Mouse (Mus musculus) right cerebral cortex, postnatal 10 days (tissue): ENCODE results near the gene Rab5b.
"Not testable (repeated sequence)": the region's sequence is repeated elsewhere in the genome, so short reads cannot be mapped to it uniquely, and the experiment has no call there.

Experiments used
- DNase-seq, 2 experiments: peaks; one replicate each; pipeline ENCODE4 v3.0.0; 2021; ENCODE audit warnings: low spot score in 2 of 2

The Rab5b gene

DNA sequence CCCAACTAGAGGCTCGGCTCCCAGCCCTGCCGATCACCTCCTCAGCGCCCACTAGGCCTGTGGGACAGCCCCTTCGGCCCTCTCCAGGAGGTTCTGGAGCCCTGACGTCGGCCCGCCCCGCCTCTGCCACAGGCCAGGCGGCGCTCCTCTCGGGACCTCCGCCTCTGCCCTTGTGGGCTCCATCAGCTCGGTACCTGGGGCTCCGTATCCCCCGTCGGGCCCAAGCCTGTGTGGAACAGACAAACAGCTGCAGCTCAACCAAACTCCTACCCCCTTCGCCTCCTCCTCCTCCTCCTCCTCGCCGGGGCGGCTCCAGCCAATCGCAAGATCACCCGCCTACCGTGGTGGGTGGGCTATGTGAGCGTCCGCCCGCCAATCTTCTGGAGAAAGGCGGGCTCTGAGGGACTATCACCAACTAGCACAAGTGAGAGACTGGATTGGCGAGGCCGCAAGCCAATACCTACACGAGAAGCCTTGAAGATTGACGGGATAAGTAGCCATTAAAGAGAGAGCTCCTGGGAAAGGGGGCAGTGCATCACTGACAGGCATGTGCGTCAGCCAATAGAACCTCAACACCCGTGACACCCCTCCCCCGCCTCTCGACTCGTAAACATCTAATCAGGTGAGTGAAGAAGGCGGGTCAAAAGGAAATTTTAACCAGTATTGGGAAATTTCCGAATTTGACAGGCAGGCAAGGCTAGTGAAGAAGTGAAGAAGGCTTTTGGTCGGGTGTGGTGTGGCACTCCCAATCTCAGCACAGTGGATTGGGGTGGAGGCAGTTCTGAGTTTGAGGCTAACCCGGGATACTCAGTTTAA lies at the start of gene Rab5b:
TSS of gene Rab5b (minus strand) at position 273 of the 816 bp plus-strand sequence.
- DNase-seq, result peak; percentile 99 to 100

DNA sequence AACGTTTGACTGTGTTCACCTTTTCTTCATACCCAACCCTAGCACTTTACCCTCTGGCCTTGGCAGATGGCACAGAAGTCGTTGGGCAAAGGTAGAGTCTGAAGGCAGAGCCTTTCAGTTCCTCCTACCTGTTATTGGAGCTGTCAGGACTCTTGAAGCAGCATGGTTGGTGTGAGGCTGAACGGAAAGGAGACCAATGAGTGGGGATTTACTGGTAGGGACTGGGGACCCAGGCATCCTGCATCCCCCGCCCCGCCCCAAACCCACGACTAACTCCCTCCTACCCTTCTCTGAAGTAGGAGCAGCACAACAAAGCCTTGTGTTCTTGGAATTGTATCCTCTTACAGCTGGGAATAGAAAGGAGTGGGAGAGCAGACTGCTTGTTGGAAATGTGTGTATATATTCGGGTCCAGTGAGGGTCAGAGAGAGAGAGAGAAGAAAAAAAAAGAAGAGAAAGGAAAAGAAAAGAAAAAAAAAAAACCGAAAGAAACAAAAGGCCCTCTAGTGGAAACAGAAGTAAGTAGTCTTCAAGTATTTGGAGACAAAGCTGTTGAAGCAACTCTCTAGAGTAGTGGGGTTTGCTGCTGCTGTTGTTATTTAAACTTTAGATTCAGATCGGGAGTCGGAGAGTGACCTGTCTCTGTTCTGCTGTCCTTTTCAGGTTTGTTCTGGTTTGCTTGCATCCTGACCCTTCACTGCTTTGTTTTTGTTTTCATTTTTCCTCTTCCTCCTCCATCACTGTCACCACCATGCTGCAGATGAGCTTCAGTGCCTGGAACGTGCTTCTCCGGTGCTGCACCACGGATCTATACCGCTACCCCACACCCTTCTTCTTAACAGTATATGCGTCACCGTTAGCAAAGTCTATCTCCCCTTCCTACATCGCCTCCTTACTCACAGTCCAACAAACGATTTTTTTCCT lies 48.9 kb upstream of the Rab5b start, which contains the start of gene Dgka:
TSS of gene Dgka (minus strand) at position 176 of the 922 bp plus-strand sequence.
- DNase-seq, result no peak

- DNase-seq, result no peak
Observed at GRCm38 (mm10) chr10:128744211-128744610, 48.1 kb upstream of the Rab5b start.

GRCm38 (mm10) chr10:128743791-128744191 lies 47.7 kb upstream of the Rab5b start:
- DNase-seq, result peak; percentile 40 to 50

DNA sequence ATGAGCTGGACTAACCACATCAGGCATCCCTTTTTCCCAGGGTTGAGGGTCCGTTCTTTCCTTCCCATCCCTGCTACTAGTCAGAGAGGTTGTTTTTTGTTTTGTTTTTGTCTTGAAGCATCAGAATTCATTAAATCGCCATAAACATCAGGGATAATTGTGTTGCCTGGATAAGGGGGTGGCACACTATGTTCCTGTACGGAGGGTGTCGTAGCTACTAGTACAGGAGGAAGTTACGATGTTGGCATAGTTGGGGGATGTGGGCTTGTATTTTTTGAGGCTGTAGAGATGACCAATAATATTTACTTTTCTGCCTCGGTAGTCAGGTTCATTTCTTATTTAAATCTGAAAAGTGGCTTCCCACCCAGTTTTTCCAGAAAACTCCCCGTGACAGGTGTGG lies 47.2 kb upstream of the Rab5b start:
- DNase-seq, result no peak

GRCm38 (mm10) chr10:128742616-128743015 lies 46.6 kb upstream of the Rab5b start:
- DNase-seq, result no peak

DNA sequence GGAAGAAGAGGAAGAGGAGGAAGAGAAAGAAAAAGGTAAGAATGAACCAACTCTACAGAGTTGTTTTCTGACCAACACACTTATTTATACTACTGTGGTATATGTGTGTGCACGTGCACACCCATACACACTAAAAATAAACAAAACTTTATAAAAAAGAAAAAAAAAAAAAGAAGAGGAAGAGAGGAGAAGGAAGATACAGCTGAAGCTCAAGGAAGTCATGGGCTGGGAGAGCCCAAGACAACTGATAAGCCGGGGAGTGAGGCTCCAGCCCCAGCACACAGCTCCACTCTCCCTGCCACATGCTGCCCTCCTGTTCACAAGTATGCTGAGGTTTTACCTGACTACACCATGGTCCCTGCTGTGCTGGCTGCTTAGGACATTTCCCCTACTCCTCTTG lies 44.2 kb upstream of the Rab5b start:
- DNase-seq, result no peak

DNA sequence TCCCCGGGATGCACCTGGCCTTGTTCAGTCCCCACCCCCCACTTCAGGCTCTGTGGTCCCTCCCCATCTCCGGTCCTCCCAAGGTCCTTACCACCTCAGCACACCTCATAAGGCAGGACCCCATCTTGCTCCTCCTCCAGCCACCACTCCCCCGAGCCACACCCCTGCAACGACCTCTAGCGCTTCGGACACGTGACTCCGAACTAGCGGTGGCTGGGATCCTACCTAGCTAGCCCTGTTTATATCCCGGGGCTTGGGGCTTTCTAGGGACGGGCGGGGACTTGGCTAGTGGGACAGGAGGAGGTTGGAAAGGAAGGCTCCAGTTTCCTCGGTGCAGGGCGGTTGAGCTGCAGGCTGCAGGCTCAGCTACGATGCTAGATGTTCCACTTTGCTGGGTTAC lies 41.4 kb upstream of the Rab5b start:
- no peak for DNase-seq

DNA sequence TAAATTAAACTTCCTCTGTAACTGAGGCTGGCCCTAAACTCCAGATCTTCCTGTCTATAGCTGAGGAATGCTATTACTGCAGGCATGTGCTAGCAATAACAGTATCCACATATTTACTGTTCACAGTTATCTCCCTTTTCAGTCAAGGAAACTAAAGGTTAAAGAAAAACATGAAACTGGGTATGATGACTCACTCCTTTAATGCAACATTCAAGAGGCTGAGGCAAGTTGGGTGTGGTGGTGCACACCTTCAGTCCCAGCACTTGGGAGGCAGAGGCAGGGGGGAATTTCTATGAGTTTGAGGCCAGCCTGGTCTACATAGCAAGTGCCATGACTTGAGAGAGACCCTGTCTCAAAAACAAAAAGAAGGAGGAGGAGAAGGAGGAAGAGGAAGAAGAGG lies 35.9 kb upstream of the Rab5b start:
- no peak for DNase-seq

GRCm38 (mm10) chr10:128731002-128731433 lies 35.0 kb upstream of the Rab5b start:
- peak; percentile 64 to 82 for DNase-seq

GRCm38 (mm10) chr10:128728059-128728458 lies 32.0 kb upstream of the Rab5b start:
- no peak for DNase-seq

DNA sequence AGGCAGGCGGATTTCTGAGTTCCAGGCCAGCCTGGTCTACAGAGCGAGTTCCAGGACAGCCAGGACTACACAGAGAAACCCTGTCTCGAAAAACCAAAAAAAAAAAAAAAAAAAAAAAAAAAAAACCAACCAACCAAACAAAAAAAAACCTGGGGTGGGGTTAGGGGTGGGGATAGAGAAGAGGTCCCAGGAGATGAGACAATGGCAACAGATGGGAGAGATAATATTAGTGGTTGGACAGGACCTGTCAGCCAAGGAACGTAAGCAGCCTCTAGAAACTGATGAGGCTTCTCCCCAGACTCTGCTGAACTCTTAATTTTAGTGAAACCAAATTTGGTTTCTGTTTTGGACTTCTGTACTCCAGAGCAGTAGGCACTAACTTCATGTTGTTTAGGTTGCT lies 29.4 kb upstream of the Rab5b start:
- DNase-seq, result not testable (repeated sequence)

GRCm38 (mm10) chr10:128715559-128716537 lies 19.8 kb upstream of the Rab5b start:
- no peak for DNase-seq

- not testable (repeated sequence) for DNase-seq
Observed at GRCm38 (mm10) chr10:128711318-128711717, 15.3 kb upstream of the Rab5b start.

DNA sequence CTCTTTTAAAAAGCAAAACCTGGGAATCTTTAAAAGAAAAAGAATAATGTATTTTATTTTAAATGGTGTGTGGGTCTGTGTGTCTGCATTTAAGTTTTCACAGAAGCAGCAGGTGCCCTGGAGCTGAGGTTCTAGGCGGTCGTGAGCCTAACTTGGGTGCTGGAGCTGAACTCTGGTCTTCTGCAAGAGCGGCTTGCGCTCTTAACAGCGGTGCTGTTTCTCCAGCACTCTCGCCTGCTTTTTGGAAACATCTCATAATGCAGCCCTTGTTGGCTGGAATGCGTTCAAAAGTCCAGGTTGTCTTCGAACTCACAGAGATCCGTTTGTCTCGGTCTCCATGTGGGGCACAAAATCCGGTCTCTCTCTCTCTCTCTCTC lies 9.2 kb upstream of the Rab5b start:
- DNase-seq, result peak; percentile 34 to 49

DNA sequence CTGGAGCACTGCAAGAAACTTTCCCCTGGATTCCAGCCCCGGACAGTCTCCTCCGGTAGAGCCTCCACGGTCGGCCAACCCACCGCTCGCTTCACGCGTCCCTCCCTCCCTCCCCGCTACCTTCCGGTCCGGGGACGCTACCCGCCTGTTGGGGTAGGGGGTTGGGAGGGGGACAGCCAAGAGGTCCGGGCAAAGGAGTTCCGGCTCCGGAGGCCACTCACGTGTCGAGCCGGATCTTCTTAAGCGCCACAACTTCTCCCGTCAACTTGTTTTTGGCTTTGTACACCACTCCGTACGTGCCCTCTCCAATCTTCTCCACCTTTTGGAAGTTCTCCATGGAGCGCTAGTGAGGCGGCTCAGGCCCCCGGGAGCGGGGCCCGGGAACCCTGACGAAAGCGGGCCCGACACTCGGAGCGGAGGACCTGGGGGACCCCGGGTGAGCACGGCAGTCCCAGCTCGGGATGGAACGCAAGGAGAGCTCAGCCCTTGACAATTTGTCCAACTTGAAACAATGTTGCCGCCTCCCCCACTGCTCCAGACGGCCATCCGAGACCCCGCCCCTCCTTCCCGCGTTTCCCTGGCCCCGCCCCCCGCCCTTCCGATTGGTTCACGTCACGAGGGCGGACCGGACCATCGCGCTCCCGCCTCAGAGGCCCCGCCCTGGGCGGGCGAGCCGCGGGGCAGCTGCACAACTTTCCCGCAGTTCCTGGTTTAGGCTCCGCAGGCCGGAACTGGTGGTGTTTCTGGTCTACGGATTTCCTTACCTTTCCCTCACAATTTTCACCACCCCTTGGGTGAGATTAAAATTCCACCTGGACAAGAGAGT lies 8.6 kb upstream of the Rab5b start, which contains the start of gene Cdk2:
TSS of gene Cdk2 (minus strand) at position 541 of the 826 bp plus-strand sequence.
- DNase-seq, result peak; percentile 92

GRCm38 (mm10) chr10:128703895-128704294 lies 7.8 kb upstream of the Rab5b start, which contains the start of gene Pmel:
TSS of gene Pmel (plus strand) at chr10:128704195.
- DNase-seq, result no peak

DNA sequence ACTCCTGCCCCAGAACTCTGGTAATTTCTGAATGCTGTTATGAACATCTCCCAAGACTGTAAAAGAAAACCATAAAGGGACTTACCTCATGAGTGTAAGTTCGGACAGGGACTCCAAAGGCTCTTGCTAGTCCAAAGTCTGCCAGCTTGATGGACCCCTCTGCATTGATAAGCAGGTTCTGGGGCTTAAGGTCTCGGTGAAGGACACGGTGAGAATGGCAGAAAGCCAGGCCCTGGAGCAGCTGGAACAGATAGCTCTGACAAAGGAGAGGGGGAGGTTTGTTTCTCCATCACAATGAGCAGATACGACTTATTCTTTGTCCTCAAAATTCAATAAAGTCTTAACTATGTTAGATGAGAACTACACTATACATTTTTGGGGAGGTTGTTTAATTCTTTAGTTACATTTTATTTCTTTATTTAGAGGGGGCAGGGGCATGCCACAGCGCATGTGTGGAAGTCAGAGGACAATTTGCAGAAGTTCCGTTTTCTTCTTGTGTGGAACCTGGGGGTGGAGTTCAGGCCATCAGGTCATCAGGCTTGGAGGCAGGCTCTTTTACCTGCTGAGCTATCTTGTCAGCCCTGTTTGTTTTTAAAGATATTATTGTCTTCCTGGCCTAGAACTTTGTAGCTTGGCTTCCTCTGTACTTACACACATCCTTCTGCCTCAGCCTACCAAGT lies 6.4 kb upstream of the Rab5b start:
- no peak for DNase-seq

DNA sequence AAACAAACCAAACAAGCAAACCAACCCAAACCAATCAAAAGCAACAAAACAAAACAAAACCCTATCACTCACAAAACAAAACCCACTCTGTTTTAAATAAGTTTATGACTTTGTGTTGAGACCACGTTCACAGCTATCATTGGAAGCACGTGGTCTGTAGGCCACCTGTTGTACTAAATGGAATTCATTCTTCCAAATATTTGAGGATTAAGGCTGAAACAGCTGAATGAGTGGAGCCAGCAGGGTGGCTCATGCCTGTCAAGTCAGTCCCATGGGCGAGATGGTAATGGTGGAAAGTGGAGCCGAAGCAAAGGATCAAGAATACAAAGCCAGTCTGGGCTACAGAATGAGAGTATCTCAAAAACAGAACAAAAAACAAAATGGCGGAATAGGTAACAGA lies 4.6 kb upstream of the Rab5b start:
- no peak for DNase-seq

GRCm38 (mm10) chr10:128699611-128700010 lies 3.5 kb upstream of the Rab5b start:
- no peak for DNase-seq
